Mouse (Mus musculus) ES-E14 (cell line): ENCODE data around the gene Cbx3.

Experiments
- CHD2 ChIP-seq: IDR thresholded peaks from 2 replicates; pipeline ENCODE4 v1.6.1; 2014; ENCODE audit warnings: mild to moderate bottlenecking, low read depth, low read length, inconsistent platforms
- HCFC1 ChIP-seq: IDR thresholded peaks from 2 replicates; pipeline ENCODE4 v1.6.1; 2012; ENCODE audit warnings: low read length, inconsistent platforms, borderline replicate concordance; ENCODE audit not compliant: insufficient read depth

- TF ChIP-seq CHD2 (no peak), HCFC1 (no peak)
Observed at GRCm38 (mm10) chr6:51442191-51442835, 27.8 kb upstream of the Cbx3 start.
